Mouse (Mus musculus) heart, adult 9 months (tissue): ENCODE results near the gene Zfp821.

Experiments used
- DNase-seq, 2 experiments: peaks; one replicate each; pipeline ENCODE4 v3.0.0; 2022; ENCODE audit warnings: low spot score in 2 of 2

Gene Zfp821

DNA sequence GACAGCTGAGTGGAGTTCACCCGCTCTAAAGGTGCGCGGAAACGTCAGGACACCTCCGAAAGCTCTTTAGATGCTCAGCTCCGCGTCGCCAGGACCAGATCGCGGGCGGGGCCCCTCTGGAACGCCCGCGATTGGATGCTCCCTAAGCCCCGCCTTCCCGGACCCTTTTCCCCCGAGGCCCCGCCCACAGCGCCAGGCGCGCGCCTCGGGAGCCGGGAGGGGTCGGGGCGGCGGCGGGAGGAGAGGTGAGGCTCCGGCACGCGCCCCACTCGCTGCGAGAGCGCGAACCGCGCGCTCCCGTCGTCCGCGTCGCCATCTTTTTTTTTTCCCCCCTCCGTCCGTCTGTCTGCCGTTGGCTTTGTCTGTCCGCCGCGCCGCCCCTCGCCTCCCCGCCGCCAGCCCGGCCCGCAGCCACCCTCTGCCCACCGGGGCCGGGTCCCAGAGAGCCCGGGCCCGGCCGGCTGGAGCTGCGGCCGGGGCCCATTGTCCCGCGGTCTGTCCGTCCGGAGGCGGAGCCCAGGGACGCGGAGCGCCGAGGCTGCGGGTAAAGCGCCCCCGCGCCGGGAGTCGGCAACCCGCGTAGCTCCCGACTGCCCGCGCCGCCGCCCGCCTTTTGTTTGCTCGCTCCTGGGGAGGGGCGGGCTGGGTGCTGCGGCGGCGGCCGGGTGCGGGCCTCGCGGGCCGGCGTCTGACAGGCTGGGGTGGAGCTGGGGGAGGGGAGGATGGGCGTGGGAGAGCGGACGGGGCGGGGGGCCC lies at the start of gene Zfp821:
Gene Zfp821, plus strand, starts transcription at position 227 of the 756 bp plus-strand sequence.
- DNase-seq = peak; percentile 93

- DNase-seq = no peak
Observed at GRCm38 (mm10) chr8:109656860-109657259, 48.5 kb upstream of the Zfp821 start.

DNA sequence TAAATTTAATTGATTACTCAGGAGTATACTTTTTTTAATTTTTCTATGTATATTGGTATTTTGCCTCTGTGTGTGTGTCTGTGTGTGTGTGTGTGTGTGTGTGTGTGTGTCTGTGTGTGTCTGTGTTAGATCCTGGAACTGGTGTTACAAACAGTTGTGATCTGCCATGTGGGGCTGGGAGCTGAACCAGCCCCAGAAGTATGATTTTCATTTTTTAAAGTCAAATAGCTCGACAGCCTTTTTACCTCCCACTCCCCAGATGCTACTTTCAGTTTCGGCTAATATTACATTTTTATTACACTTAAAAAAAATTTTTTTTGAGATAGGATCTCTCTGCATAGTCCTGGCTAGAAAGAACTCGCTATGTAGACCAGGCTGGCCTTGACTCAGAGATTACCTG lies 43.0 kb upstream of the Zfp821 start:
- DNase-seq = no peak

GRCm38 (mm10) chr8:109666616-109667015 lies 38.7 kb upstream of the Zfp821 start:
- DNase-seq = no peak

DNA sequence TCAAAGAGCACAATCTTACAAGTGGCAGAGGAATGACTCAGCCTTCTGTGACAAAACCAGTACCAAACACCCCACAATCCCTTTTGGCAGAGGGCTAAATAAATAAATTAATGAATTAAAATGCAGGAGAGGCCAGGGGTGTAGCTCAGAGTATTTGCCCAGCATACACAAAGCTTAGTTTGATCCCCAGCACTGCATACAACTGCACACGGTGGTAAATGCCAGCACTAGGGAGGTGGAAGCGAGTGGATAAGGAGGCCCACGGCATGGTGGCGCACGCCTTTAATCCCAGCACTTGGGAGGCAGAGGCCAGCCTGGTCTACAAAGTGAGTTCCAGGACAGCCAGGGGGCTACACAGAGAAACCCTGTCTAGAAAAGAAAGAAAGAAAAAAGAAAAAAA lies 32.7 kb upstream of the Zfp821 start:
- DNase-seq = no peak

- no peak for DNase-seq
Observed at GRCm38 (mm10) chr8:109673596-109673995, 31.8 kb upstream of the Zfp821 start.

DNA sequence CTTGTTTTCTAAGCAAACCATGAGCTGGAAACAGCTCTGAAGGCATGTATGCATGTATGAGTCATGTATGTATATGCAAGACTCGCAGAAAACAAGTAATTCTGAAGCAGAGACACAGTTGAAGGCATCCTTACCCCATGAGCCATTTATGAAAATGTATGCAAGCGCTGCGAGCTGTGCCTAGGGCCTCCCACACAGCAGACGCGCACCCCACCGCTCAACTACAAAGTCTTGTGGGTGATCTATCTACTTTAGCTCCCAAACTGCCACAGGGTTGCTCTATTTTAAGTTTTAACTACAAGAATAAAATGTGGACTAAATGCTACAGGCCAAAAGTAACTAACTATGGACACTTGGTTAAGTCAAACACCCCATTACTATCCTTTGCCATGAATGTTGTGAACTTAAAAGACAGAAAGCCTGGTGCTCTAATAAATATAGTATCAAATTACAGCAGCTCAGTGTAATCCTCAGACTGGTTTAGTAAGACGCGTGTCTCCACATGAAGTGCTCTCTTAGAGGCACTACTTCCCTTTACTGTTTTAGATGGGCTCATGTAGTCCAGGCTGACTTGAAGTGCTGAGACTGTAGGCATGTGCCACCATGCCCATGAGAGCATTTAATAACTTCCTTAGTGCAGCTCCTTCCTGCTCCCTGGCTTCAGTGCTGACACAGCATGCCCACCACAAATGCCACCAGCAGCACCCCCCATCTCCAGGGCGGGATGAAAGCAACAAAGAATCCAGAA lies 29.3 kb upstream of the Zfp821 start:
- no peak for DNase-seq

DNA sequence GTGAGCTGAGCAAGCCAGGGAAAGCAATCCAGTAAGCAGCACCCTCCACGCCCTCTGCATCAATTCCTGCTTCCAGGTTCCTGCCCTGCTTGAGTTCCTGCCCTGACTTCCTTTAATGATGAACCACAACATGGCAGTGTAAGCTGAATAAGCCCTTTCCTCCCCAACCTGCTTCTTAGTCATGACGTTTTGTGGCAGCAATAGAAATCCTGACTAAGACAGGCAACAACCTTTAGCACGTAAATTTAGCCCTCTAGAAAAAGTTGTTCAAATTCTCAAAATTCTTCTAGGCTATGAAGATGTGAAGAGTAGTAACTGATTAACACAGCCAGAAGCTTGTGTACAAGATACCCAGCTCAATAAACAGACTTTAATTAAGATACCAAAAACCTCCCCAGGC lies 23.8 kb upstream of the Zfp821 start:
- DNase-seq = no peak

GRCm38 (mm10) chr8:109682120-109682519 lies 23.2 kb upstream of the Zfp821 start:
- DNase-seq = peak in 1 of 2 experiments; percentile 10

DNA sequence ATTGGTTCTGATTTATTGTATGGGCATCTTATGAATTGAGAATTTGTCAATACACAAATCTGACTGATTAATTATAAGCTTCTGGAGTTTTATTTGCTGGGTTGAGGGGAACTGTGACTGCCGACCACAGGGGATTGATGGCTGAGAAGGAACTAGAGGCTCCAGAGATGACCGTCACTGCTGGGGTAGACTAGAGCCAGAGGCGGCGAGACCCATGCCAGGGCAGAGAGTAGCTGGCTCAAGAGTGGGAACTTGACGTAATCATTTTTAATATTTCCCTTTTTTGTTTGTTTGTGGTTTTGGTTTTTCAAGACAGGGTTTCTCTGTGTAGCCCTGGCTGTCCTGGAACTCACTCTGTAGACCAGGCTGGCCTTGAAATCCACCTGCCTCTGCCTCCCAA lies 18.1 kb upstream of the Zfp821 start:
- peak in 1 of 2 experiments; percentile 12 for DNase-seq

- DNase-seq = no peak
Observed at GRCm38 (mm10) chr8:109691769-109692168, 13.6 kb upstream of the Zfp821 start.

DNA sequence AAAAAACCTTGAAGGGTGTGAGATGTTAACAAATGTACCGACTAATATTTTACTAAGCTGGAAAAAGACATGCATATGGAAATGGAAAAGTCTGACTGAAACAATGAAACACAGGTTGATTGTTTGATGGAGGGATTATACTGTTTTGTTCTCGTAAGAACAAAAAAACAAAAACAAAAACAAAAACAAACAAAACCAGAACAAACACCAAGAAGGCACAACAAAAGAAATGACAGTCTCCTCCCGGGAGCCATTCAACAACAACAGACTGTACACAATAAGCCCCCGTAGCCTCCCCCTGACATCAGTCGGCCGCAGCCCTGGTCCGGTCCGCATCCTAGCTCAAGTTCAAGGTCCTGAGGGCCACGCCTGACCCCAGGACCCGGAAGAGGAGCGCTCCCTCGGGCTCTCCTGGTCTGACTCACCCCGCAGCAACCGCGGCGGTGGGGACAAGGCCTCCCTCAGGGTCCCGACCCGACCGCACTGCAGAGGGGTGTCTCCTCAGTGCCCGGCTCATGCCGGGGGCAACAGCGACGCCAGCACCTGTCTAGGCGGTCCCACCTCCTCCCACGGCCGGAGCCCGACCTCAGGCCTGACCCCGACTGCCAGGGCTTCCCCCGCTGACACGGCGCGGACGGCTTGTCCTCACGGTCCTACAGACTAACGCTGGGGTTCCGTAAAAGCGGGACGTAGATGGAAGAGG lies 12.8 kb upstream of the Zfp821 start:
- DNase-seq = no peak

- DNase-seq = peak; percentile 97 to 98
Observed at GRCm38 (mm10) chr8:109693146-109693900, 12.0 kb upstream of the Zfp821 start, which contains the start of gene Ist1. TSS of gene Ist1 (minus strand) at chr8:109693260.

DNA sequence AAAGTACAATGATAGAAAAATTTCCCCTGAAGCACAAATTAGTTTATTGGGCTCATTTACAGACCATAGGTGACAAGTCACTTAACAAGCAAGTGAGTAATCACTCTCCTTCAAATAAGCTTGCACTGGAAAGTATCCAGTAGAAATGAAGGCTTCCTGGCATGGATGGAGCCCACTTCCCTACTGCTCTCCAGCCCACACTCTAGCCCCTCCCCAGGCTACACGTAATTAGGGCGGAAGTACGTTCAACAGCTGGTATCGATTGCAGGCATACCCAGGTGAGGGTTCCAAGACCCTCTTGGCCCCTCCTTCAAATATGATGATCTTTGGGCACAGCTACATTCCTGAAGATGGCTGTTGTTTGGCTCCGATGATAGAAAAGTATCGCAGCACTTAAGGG lies 11.2 kb upstream of the Zfp821 start:
- no peak for DNase-seq

- DNase-seq = no peak
Observed at GRCm38 (mm10) chr8:109697754-109698153, 7.6 kb upstream of the Zfp821 start.

GRCm38 (mm10) chr8:109698477-109698876 lies 6.9 kb upstream of the Zfp821 start:
- DNase-seq = no peak

- DNase-seq = no peak
Observed at GRCm38 (mm10) chr8:109704565-109705319, 604 bp upstream of the Zfp821 start.

DNA sequence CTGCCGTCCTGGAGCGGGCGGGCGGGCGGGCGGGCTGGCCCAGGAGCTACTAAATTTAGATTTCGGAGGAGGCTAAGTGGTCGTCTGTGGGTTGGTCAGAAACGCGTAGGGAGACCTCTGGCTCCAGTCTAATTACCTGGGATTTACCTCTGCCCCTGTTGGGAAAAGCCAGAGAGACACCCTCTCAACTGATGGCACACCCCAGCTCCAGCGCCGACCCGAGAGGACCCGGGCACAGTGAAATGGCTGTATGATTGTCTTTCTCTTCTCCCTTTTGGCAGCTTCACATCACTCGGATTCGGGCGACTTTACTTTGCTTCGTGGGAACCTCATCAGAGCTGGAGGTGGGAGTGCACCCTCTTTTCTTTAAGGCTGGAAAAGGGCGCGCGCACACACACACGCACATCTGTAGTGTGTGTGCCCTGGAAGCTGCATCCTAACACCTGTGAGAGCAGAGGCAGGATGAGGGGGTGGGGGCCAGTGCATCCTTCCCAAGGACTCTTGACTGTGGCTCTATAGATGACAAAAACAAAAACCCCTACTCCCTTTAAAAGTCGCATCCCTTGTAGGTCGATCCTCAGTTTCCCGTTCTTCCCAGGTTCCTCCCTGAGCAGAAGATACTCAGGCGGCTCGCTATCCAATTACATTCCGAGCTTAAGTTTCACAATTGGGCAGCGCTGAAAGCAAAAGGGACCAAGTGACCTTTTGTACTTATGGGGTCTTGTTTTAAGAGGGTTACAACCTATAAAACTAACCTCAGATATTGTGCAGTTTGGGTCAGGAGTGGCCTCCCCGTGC lies 929 bp downstream of the Zfp821 start:
- DNase-seq = peak in 1 of 2 experiments; percentile 16

DNA sequence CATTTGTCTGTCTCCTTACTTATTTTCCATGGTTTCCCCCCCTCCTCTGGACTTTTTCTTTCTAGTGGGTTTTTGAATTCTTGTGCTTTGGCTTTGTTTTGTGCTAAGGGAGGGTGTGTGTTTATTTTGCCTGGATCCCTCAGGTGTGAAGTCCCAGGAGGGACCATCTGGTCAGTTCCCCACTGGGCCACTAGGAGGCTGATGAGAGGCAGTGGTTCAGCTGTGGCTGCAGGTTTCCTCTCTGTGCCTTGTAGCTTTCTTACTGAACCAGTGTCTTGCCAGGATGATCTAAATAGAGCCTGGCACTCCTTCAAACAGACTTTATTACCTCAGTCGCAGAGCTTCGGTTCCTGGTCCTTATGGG lies 1.5 kb downstream of the Zfp821 start:
- DNase-seq = peak; percentile 53 to 60

GRCm38 (mm10) chr8:109707921-109708320 lies 2.6 kb downstream of the Zfp821 start:
- DNase-seq = no peak
